Mouse (Mus musculus): ENCODE results near the gene P2ry6. TPM values are rescaled to one million over a fixed set of nuclear protein-coding genes. Genes with fewer than 3 reads are reported as not detected.

The P2ry6 gene
- total RNA-seq, 2 experiments from 2014 or later = 4.0 TPM

GRCm38 (mm10) chr7:100919006-100919808, 55.2 kb downstream of the P2ry6 start:
- DNase-seq (ENCODE audit: low spot score in 2 of 2) = no peak

- DNase-seq (ENCODE audit: low spot score in 2 of 2) = no peak
These were observed 56.3 kb downstream of the P2ry6 start for GRCm38 (mm10) chr7:100918176-100918575.

GRCm38 (mm10) chr7:100917751-100918150, 56.7 kb downstream of the P2ry6 start:
- no peak for DNase-seq (ENCODE audit: low spot score in 2 of 2)

DNA sequence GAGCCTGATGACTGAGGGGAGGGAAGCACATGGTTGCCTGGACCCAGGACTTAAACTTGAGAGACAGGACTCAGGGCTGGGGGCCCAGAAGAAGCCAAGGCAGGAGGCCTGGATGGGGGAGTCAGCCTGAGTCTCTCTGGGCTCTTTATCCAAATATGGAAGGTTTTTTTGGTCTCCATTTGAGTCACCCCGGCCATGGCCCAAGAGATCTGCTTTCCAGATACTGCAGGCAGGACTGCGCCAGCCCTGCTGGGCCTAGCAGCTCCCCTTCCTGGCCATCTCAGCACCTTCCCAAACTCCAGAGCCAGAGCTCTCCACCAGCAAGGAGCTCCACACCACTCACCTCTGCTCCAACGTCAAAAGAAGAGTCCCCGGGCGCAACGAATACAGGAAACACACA, 57.9 kb downstream of the P2ry6 start:
- no peak for DNase-seq (ENCODE audit: low spot score in 2 of 2)

GRCm38 (mm10) chr7:100915204-100915603, 59.2 kb downstream of the P2ry6 start:
- no peak for DNase-seq (ENCODE audit: low spot score in 2 of 2)

DNA sequence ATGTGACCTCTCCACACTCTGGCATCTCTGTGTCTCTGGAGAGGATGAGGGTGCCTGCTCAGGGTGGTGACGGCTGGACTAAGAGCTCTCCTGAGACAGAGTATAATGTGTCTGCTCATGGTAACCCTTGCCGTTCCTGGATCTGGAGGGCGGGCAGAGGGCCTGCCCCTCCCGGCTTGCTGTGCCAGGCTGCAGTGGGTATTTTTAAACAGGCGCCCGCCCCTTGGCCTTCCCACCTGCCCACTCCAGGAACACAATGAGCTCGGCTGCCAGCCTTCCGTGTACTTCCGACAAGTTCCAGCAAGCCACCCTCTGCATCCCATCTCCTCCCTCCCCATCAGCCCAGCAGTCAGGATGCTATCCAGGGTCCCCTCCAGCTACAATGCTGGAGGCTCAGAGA, 62.7 kb downstream of the P2ry6 start:
- no peak for DNase-seq (ENCODE audit: low spot score in 2 of 2)

- DNase-seq (ENCODE audit: low spot score in 2 of 2) = no peak
These were observed 63.1 kb downstream of the P2ry6 start for GRCm38 (mm10) chr7:100911246-100911770.

- no peak for DNase-seq (ENCODE audit: low spot score in 2 of 2)
These were observed 65.9 kb downstream of the P2ry6 start for GRCm38 (mm10) chr7:100908567-100908966.

DNA sequence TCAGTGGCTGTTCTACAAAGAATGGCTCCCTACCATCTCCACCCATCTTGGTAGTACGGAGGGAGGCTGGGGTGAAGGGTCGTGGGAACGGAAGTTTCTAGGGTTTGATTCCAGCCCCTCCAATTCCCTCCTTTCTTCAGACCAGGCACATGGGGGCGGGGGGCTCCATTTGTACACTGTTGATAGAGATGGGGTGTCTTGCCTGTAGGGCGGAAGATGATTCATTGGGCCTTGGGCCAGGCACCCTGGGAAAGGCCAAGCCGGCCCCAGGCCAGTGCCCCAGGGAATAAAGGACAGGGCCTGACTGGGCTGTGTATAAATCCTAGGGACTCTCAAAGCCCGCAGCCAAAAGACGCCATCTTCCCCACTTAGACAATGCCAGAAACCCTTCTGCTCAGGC, 66.4 kb downstream of the P2ry6 start:
- DNase-seq (ENCODE audit: low spot score in 2 of 2) = no peak

DNA sequence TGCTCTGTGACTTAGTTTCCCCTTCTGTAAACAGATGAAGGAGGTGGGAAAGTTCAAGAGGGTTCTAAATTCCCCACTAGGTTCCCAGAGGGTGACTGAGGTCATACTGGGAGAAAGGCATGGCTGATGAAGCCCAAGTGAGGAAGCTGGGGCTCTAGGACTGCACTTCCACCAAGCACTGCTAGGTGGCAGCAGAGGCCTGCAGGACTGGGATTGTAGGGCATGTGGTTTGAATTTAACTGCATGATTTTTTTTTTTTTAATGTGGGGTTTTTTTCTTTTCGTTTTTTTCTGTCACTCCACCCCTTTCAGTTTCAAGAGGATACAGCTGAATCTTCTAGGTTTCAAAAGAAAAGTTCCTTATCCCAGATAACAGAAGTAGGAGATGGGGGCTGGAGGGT, 67.2 kb downstream of the P2ry6 start:
- peak; percentile 91 for DNase-seq (ENCODE audit: low spot score in 2 of 2)

DNA sequence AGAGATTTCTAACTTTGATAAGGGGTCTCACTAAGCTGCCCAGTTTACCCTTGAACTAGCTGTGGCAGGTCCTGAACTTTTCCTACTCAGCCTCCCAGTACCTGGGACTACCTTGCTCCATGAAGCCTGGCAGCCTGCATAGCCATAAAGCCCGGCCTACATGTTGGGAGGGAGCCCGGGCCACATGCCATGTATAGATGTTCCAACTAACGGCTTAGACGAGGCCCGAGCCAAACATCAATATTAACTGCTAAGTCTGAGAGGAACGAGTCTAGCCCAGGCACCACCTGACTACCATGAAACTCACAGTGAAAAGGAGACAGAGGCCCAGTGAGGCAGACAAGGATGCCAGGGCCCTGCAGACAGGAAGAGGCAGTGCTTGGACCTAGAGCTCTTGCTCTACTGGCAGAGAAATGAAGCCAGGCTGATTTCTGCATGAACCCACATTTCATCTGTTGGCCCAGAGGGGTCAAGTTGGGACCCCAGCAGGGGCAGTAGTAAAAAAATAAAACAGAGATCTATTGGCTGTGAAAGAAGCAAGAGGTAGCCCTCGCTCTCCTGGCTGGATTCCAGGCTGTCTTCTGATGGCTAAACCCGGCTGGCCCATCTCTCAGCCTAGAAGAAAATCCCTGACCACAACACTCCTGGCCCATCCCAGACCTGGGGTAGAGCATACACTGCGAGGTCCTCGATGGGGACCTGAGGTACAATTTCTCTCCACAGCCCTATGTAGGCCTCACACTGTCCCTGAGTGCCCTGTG, 68.2 kb downstream of the P2ry6 start:
- no peak for DNase-seq (ENCODE audit: low spot score in 2 of 2)

- DNase-seq (ENCODE audit: low spot score in 2 of 2) = no peak
These were observed 69.4 kb downstream of the P2ry6 start for GRCm38 (mm10) chr7:100905037-100905436.

DNA sequence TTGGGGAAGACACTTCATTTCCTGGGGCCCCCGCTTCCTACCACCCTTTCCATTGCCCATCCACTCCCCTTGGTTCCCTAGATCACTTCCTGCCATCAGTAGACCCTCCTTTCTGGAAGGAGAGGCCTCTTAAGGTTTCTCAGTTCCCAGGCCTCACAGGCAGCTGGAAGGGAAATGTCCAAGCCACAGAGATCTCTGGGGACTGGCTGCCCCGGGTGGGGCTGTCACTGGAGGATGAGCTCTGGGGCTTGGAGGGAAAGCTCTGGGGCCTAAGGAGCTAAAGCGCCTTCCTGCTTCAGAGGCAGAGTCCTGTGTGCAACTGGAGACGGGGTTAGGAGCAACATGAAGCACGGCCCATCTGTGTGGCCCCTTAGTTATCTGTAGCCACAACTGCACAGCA, 69.8 kb downstream of the P2ry6 start:
- DNase-seq (ENCODE audit: low spot score in 2 of 2) = no peak

DNA sequence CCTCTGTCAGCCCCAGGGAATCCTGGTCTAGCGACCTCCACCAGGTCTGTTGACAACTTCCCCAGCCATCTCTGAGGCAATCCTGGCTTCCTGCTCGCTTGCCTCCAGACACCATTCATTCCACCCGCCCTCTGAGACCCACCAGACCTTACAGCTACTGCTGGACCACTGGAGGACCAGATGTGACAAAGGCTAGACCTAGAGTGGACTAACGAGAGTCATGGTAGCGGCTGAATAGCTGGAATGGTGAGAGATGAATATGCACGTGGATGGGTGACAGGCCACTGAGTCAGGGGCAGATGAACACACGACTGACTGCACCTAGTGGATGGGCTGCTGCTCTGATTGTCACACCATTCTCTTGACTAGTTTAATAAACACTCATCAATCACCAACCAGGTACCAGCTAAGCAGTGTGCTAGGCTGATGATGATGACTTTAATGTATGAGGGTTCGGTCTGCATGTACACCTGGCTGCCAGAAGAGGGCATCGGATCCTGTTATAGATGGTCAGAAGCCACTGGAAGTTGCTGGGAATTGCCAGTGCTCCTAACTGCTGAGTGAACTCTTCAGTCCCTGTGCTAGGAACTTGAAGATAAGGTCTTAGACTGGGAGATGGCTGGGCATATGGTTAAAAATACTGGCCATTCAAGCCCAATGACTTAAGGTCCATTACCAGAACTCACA, 71.9 kb downstream of the P2ry6 start:
- no peak for DNase-seq (ENCODE audit: low spot score in 2 of 2)

DNA sequence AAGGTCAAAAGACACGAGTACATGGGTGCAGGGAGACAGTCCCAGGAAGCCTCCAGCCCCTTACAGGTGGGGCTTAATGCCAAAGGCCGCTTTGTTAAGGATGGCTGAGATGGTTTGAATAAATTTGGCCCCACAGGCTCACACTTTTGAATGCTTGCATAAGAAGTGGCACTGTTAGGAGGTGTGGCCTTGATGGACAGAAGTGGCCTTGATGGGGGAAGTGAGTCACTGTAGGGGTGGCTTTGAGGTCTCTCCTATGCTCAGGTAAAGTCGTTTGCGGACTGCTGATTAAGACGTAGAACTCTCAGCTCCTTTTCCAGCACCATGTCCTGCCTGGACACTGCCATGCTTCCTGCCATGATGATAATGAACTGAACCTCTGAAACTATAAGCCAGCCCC, 76.6 kb downstream of the P2ry6 start:
- no peak for DNase-seq (ENCODE audit: low spot score in 2 of 2)

- DNase-seq (ENCODE audit: low spot score in 2 of 2) = no peak
These were observed 79.6 kb downstream of the P2ry6 start for GRCm38 (mm10) chr7:100894833-100895226.

GRCm38 (mm10) chr7:100894057-100894832, 80.2 kb downstream of the P2ry6 start:
- peak; percentile 62 to 73 for DNase-seq (ENCODE audit: low spot score in 2 of 2)

DNA sequence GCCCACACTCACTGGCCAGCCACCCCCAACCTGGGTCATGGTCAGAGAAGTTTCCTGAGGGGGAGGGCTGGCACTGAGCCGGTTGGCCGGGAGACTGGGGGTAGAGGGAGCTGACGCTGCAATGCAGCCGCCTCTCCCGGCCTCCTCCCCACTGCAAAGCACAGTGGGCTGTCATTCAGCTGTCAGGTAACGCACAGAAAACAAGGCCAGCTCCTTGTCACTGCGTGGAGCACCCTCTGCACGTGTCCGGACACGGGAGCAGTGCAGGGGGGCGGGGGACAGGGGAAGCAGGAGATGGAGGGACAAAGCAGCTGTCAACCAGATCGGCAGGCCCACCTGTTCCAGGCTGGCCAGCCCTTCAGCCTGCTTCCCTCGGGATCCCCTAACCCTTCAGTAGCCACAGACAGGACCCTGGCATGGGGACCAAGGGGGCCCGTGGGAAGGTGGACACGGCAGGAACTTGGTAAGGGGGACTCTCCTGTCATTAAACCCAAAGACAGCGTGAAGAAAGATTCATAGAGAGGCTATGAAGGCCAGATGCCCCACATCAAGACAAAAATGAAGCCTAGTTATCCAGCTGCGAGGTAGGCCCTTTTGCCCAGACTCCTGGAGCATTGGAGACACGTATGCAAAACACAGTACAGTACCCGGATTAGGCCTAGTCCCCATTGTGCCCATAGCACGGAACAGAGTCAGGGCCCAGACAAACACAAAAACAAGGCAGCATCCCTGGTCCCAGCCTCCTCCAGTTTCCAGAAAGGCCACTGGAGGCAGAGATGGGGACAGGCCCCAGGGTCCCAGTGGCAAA, 81.0 kb downstream of the P2ry6 start:
- DNase-seq (ENCODE audit: low spot score in 2 of 2) = peak; percentile 59 to 68

All from layer of hippocampus, postnatal 10 days (tissue).